Mouse (Mus musculus) embryonic facial prominence, embryonic 12.5 days (tissue): Measurements from ENCODE around the gene B4galt1. TPM values are rescaled to one million over a fixed set of nuclear protein-coding genes. Genes with fewer than 3 reads are reported as not detected.
"Not testable (repeated sequence)": the region's sequence is repeated elsewhere in the genome, so short reads cannot be mapped to it uniquely, and the experiment has no call there.

Source experiments
- ATAC-seq: fragments of 200-750 bp; cut with Nextera tagmentation; 2 replicates; pipeline ENCODE4 v1.8.0; 2017; ENCODE audit not compliant: insufficient number of reproducible peaks, insufficient read depth, low FRiP score, low TSS enrichment
- H3K27ac ChIP-seq: fragments of 300-500 bp; sonication (generic); 2 replicates; pipeline ENCODE4 v1.5.1; 2016; ENCODE audit warnings: mild to moderate bottlenecking
- H3K27me3 ChIP-seq: fragments of 300-500 bp; sonication (generic); 2 replicates; pipeline ENCODE4 v1.6.1; 2016; ENCODE audit warnings: mild to moderate bottlenecking, moderate library complexity
- H3K36me3 ChIP-seq: fragments of 300-500 bp; sonication (generic); 2 replicates; pipeline ENCODE4 v1.6.1; 2016; ENCODE audit warnings: mild to moderate bottlenecking
- H3K4me1 ChIP-seq: fragments of 300-500 bp; sonication (generic); 2 replicates; pipeline ENCODE4 v1.6.1; 2016
- H3K4me2 ChIP-seq: fragments of 300-500 bp; sonication (generic); replicated peaks from 2 replicates; pipeline ENCODE4 v1.6.1; 2016; ENCODE audit warnings: mild to moderate bottlenecking, moderate library complexity
- H3K4me3 ChIP-seq: fragments of 300-500 bp; sonication (generic); 2 replicates; pipeline ENCODE4 v1.5.1; 2016; ENCODE audit warnings: mild to moderate bottlenecking
- H3K9ac ChIP-seq: fragments of 300-500 bp; sonication (generic); 2 replicates; pipeline ENCODE4 v1.6.1; 2016; ENCODE audit warnings: mild to moderate bottlenecking, moderate library complexity
- H3K9me3 ChIP-seq: fragments of 300-500 bp; sonication (generic); 2 replicates; pipeline ENCODE4 v1.6.1; 2016; ENCODE audit warnings: mild to moderate bottlenecking, moderate library complexity
- WGBS: fragments of 180-500 bp; shearing (Covaris S2); methylation state at CpG from one replicate; pipeline ENCODE4 v1.1.7; 2016; 5-methylcytosine and 5-hydroxymethylcytosine counted together
- polyA plus RNA-seq: library from polyadenylated mRNA; unstranded; fragments of >200 nt; fragmentation: Nextera tagmentation; extraction: Ambion mirVana; gene quantifications from 2 replicates; pipeline ENCODE4 v1.2.1, GENCODE M21; 2016

Gene B4galt1
- polyA plus RNA-seq, 1 experiment from 2014 or later: 37.9 TPM

DNA sequence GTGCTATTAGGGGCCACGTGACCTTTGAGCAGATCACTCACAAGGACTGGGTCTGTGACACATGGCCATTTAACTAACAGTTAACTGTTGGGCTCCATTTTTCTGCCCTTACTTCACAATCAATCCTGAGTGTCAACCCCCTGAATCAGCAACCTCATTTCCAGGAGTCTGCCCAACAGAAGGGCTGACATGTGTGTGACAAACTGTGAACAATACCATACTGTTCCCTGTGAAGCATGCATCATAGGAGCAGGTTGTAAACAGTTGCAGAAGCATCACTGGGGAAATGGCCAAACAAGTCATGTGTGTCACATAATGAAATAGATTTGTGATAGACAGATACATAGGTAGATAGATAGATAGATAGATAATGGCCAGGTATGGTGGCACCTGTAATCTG, 40.9 kb downstream of the B4galt1 start:
- WGBS: 89% methylated on average over 1 of the region's 1 CpGs

DNA sequence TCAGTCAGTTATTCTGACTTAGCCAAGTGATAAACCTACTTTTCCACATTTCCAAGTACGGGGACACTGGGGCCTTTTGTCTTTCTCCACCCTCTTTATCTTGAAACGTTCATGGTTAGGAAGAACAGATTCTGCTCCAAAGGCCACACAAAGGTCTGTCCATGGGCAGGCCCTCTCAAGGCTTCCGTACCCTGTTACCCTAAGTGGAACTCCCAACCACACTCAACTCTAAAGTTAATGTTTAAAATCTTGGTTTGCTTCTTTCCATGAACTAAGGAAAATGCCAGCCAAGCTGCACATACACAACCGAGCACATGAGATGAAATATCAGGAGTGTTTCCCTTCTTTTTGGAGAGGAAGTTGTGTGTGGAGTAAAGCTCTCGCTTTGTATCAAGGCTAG, 43.3 kb downstream of the B4galt1 start:
- H3K9me3 ChIP-seq: no peaks in the 10 kb centered on the region
- H3K9ac ChIP-seq: no peak overlapping the region
- WGBS: 90% methylated on average over 5 of the region's 5 CpGs
- H3K4me2 ChIP-seq: no peak overlapping the region
- H3K4me3 ChIP-seq: no peak overlapping the region
- H3K4me1 ChIP-seq: no peaks in the 10 kb centered on the region
- no peaks in the 10 kb centered on the region for H3K27me3 ChIP-seq
- peaks cover 36% of the 10 kb centered on the region for H3K36me3 ChIP-seq
- no peak overlapping the region for H3K27ac ChIP-seq
- no peak for ATAC-seq

More for the DNA sequence above, 40.9 kb downstream of the B4galt1 start:
- H3K4me1 ChIP-seq: no peaks in the 10 kb centered on the region
- no peak overlapping the region for H3K4me3 ChIP-seq
- H3K4me2 ChIP-seq: no peak overlapping the region
- H3K9ac ChIP-seq: no peak overlapping the region
- H3K36me3 ChIP-seq: peaks cover 28% of the 10 kb centered on the region
- ATAC-seq: no peak
- H3K27me3 ChIP-seq: no peaks in the 10 kb centered on the region
- H3K9me3 ChIP-seq: no peaks in the 10 kb centered on the region
- no peak overlapping the region for H3K27ac ChIP-seq

DNA sequence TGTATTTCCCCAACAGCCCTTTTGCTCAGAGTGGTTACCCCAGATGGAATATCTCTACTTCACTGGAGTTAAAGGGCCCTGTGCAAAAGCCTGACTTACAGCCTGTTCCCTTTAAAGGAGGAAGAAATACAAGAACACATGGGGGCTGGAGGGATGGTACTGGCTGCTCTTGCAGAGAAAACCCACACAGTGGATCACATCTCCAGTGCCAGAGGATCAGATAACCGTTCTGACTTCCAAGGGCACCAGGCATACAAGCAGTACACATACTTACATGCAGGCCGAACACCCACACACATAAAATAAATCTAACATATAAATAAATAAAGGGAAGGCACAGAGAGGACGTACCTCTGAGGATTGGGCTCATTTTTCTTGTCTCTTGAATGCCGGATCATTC, 46.4 kb downstream of the B4galt1 start:
- H3K9me3 ChIP-seq: no peaks in the 10 kb centered on the region
- no peaks in the 10 kb centered on the region for H3K4me1 ChIP-seq
- no peak overlapping the region for H3K9ac ChIP-seq
- 86% methylated on average over 4 of the region's 4 CpGs for WGBS
- H3K4me2 ChIP-seq: no peak overlapping the region
- ATAC-seq: no peak
- no peak overlapping the region for H3K4me3 ChIP-seq
- no peaks in the 10 kb centered on the region for H3K27me3 ChIP-seq
- H3K36me3 ChIP-seq: peaks cover 32% of the 10 kb centered on the region
- H3K27ac ChIP-seq: no peak overlapping the region

DNA sequence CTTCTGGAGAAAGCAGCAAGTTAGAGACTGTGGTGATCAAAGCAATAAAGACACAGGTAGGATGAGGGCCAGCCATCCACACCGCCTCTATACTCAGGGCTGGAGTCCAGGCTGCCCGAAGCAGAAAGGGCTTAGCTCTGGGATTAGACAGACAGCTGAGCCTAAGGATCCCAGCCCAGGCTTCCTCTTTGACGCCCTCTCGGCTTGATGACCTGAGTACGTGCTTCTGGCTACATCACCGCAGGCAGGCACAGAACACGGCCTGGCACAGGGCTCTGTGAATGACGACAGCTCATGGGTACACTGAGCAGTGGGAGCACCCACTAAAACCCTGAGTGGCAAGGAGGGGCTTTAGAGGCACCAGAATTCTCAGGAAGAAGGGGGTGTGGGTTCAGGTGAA, 48.4 kb downstream of the B4galt1 start:
- Histone ChIP-seq H3K9ac (no peak overlapping the region), H3K9me3 (no peaks in the 10 kb centered on the region), H3K27me3 (no peaks in the 10 kb centered on the region), H3K4me3 (no peak overlapping the region), H3K36me3 (peaks cover 27% of the 10 kb centered on the region), H3K27ac (no peak overlapping the region), H3K4me2 (no peak overlapping the region), H3K4me1 (peaks cover 4% of the 10 kb centered on the region; the same call in 1 of the 2 replicates)
- 84% methylated on average over 8 of the region's 8 CpGs for WGBS
- no peak for ATAC-seq

DNA sequence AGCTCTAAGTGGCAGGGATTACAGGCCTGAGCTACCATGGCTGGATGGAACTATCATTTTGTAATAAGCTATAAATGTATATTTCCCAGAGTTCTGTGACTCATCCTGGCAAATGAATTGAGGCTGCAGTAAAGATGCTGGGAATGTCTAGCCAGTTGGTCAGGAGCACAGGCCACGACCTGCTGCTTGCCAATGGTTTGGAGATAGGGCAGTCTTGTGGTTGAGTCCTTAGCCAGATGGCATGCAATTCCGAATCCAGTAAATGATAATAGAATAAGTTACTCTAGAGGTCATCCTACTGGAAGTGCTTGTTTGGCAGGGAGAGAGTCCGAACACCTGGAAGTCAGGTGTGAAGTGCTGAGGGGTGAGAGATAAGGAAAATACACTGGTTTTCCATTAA, 51.0 kb downstream of the B4galt1 start:
- ATAC-seq: no peak

DNA sequence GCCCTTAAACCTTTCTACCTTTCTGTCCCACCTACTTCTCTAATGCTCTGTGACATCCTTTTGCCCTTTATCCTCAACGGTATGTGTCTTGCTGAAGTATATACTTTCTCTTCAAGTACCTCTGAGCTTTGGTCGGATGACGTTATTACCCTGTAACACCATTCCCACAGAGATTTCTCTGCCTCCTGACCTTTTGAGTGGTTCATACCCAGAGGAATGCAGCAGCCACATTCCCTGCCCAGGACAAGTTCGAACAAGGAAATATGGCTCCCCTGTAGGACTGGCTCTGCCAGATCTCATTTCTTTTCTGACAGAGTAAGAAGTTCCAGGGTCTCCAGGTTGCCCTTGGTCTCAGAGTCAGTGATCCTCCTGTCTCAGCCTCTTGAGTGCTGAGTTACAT, 51.9 kb downstream of the B4galt1 start:
- ATAC-seq: no peak
- no peaks in the 10 kb centered on the region for H3K9me3 ChIP-seq
- no peak overlapping the region for H3K9ac ChIP-seq
- H3K4me2 ChIP-seq: no peak overlapping the region
- H3K27me3 ChIP-seq: no peaks in the 10 kb centered on the region
- H3K36me3 ChIP-seq: peaks cover 9% of the 10 kb centered on the region
- H3K4me3 ChIP-seq: no peak overlapping the region
- peaks cover 6% of the 10 kb centered on the region; the same call in 1 of the 2 replicates for H3K4me1 ChIP-seq
- H3K27ac ChIP-seq: no peak overlapping the region
- 69% methylated on average over 4 of the region's 4 CpGs for WGBS

More for the DNA sequence above, 51.0 kb downstream of the B4galt1 start:
- Histone ChIP-seq H3K4me1 (peaks cover 6% of the 10 kb centered on the region; the same call in 1 of the 2 replicates), H3K9me3 (no peaks in the 10 kb centered on the region), H3K4me2 (no peak overlapping the region), H3K27ac (no peak overlapping the region), H3K36me3 (peaks cover 15% of the 10 kb centered on the region), H3K27me3 (no peaks in the 10 kb centered on the region), H3K9ac (no peak overlapping the region), H3K4me3 (no peak overlapping the region)
- 90% methylated on average over 3 of the region's 3 CpGs for WGBS

DNA sequence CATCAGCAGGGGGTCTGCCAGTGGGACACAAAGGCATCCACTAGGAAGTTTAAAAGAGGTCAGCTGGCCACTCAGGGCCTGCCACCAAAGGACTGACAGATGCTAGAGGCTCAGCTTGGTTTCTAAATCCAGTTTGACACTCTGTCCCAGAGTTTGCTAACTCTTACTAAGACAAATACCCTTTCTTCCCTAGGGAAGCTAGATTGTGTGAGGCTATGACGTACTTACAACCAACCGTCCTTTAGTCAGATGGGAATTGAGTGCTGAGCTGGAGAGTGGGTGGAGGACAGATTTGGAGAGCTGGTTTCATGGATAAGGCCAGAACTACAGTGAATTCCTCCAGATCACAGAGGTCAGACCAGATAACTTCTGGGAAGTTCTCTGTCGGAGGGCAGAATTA, 52.9 kb downstream of the B4galt1 start:
- 75% methylated on average over 3 of the region's 3 CpGs for WGBS
- Histone ChIP-seq H3K4me1 (peaks cover 6% of the 10 kb centered on the region; the same call in 1 of the 2 replicates), H3K27ac (no peak overlapping the region)

DNA sequence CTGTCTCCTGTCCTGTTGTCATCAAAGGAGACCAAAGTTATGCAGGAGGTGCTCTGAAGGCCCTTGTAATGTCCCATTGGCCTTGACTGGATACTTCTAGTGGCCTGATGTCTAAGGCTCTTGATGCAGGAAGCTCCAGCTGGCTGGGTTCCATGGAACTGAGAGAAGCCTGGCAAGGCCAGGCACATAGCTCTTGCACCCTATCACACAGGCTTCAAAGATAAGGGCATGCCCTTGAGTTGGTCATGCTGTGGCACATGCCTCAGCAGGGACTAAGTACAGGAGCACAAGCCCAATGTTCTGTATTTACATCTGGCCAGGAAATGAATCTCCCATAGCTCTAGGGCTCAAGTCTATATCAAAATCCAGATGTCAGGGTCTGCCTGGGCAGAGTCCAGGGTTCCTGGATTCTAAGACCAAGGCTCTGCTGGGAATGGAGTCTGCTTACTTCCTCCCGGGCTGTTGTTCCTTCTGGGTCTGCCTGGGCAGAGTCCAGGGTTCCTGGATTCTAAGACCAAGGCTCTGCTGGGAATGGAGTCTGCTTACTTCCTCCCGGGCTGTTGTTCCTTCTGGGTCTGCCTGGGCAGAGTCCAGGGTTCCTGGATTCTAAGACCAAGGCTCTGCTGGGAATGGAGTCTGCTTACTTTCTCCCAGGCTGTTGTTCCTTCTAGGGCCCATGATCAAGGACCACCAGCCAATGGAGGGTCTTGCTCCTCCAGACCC, 54.8 kb downstream of the B4galt1 start:
- not testable (repeated sequence) for H3K27me3 ChIP-seq, H3K9ac ChIP-seq, H3K36me3 ChIP-seq, H3K4me2 ChIP-seq, ATAC-seq, H3K4me1 ChIP-seq, H3K27ac ChIP-seq, H3K4me3 ChIP-seq, H3K9me3 ChIP-seq
- 82% methylated on average over 2 of the region's 2 CpGs for WGBS

More for the DNA sequence above, 52.9 kb downstream of the B4galt1 start:
- Histone ChIP-seq H3K4me2 (no peak overlapping the region), H3K4me3 (no peak overlapping the region), H3K9me3 (no peaks in the 10 kb centered on the region), H3K27me3 (no peaks in the 10 kb centered on the region), H3K9ac (no peak overlapping the region), H3K36me3 (peaks cover 6% of the 10 kb centered on the region; the same call in 1 of the 2 replicates)
- no peak for ATAC-seq

DNA sequence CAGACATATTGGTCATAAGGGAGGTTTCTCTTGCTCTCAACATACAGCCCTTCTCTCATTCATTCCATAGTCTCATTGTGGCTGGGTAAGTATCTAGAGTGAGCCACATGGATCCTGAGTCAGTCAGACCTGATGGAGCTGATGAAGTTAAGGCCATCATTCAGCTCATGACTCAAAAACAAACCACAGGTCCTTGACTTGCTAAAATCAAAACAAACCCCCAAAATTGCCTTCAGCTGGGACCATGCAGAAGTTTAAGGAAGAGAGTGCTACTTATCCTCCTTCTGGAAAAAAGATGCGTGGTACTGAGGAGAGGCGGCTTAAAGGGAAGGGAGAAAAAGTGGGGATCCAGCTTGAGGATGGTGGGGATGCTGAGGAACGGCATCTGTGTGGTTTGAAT, 58.0 kb downstream of the B4galt1 start:
- ATAC-seq: no peak

DNA sequence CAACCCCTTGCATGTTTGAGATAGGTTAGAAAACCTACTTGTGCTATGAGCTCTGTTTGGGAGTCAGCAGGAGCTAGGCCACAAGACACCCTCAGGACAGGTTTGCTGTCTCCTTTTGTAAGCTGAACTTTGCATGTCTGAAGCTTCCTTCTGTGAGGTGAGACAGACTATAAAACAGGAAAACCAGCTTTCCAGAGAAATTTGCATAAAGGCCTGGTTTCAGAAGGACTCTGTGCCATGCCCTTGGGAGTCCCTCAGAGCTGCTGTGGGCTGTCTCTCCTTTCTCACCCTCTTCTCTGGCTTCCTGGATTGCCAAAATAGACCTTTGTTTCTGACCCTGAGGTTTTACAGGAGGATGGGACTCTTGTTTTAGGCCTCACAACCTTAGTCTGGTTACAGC, 59.5 kb downstream of the B4galt1 start:
- H3K27me3 ChIP-seq: no peaks in the 10 kb centered on the region
- ATAC-seq: no peak
- no peaks in the 10 kb centered on the region for H3K4me1 ChIP-seq
- H3K27ac ChIP-seq: no peak overlapping the region
- H3K4me3 ChIP-seq: no peak overlapping the region
- H3K4me2 ChIP-seq: no peak overlapping the region
- H3K9ac ChIP-seq: no peak overlapping the region
- no peaks in the 10 kb centered on the region for H3K9me3 ChIP-seq
- no peaks in the 10 kb centered on the region for H3K36me3 ChIP-seq

More for the DNA sequence above, 58.0 kb downstream of the B4galt1 start:
- H3K27ac ChIP-seq: no peak overlapping the region
- H3K36me3 ChIP-seq: no peaks in the 10 kb centered on the region
- peaks cover 6% of the 10 kb centered on the region; the same call in 1 of the 2 replicates for H3K4me1 ChIP-seq
- H3K9me3 ChIP-seq: no peaks in the 10 kb centered on the region
- H3K27me3 ChIP-seq: no peaks in the 10 kb centered on the region
- no peak overlapping the region for H3K9ac ChIP-seq
- 84% methylated on average over 3 of the region's 3 CpGs for WGBS
- no peak overlapping the region for H3K4me3 ChIP-seq
- H3K4me2 ChIP-seq: no peak overlapping the region

DNA sequence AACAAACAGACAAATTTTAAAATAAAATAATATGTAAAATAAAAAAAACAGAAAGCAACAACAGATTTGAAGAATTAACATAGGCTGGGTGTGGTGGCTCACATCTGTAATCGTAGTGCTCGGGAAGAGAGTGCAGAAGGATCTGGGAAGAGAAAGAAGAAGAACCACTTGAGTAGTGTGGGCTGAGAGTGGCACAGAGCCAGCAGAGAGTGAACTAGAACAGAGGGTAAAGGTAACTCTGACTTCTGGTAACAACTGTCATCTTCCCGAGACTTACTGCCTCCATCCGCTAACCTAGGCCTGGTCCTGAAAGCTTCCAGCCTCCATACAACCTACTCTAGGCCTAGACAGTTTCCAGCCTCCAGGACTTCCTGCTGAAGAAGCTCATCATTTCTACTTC, 62.6 kb downstream of the B4galt1 start:
- 95% methylated on average over 4 of the region's 4 CpGs for whole genome bisulfite sequencing
- Histone ChIP-seq H3K4me3 (no peak overlapping the region), H3K4me1 (no peaks in the 10 kb centered on the region), H3K36me3 (no peaks in the 10 kb centered on the region), H3K27ac (no peak overlapping the region), H3K27me3 (no peaks in the 10 kb centered on the region), H3K4me2 (no peak overlapping the region), H3K9me3 (no peaks in the 10 kb centered on the region), H3K9ac (no peak overlapping the region)
- no peak for ATAC-seq

DNA sequence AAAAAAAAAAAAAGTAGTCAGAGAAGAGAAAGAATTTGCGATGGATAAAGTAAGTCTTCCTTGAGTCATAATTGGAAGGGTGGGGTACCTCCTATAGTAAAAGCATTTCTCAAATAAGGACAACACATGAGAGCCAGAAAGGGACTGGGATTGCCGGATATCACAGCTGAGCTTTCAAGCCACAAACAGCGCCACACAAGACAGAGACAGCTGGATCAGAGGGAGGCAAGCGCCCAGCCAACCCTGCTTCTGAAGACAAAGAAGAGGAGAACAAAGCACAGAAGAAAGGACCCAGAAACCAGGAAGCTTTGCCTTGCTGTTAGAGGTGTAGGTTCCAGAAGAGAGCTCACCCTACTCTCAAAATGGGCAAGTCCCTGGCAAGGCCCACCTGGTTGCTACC, 67.2 kb downstream of the B4galt1 start:
- Histone ChIP-seq H3K4me3 (no peak overlapping the region), H3K9me3 (no peaks in the 10 kb centered on the region), H3K4me1 (peaks cover 6% of the 10 kb centered on the region; the same call in 1 of the 2 replicates), H3K9ac (no peak overlapping the region), H3K4me2 (no peak overlapping the region), H3K27me3 (no peaks in the 10 kb centered on the region), H3K27ac (no peak overlapping the region), H3K36me3 (no peaks in the 10 kb centered on the region)
- 79% methylated on average over 4 of the region's 4 CpGs for WGBS
- no peak for ATAC-seq
